Comparison of ENCODE assay signal across 21 mouse cellular contexts in the genomic region with DNA sequence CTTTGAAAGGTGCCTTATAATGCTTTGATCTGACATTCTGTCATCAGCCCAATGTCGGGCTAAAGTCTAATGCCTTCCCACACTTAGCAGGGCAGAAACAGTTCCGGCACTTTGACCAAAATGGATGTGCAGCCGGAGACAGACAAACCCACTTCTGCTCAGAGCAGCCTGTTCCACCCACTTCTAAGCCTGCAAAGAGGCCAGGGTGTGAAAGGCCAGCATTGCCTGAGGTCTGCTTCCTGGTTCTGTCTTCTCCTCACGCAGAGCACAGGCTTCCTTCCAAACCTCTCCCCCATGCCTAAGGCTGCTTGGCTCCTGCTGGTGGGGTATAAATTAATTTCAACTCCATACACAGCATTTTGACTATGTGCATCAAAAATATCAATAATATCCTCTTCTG.
DNase-seq lines count a peak whose midpoint lies in the region; ATAC-seq and TF ChIP-seq lines count a peak whose summit lies in the region.
"Had no signal": no experiment of that assay in that cellular context is flagged by ENCODE, and none has a peak within 500 bp of the region (broad histone marks: within the 10 kb centered on the region; RNA-seq: fewer than 3 reads in every experiment).

No protein-coding gene starts in this region.

- TF ChIP-seq CTCF in liver, postnatal 0 days (IDR thresholded peaks at IDR 0.05; ENCODE audit: low read depth): no peak

- no peaks in the 10 kb centered on the region for H3K9me3 ChIP-seq in liver, postnatal 0 days (ENCODE audit: low read length)
- no peaks in the 10 kb centered on the region for H3K9me3 ChIP-seq in limb, embryonic 10.5 days (replicated peaks)
- H3K9me3 ChIP-seq: forebrain, embryonic 12.5 days; midbrain, embryonic 12.5 days; neural tube, embryonic 15.5 days had no signal

- DNase-seq in heart, adult 11 months: peak; percentile 74
- DNase-seq in heart, postnatal 10 days: no peak
- DNase-seq in liver: peak; percentile 8
- DNase-seq in liver, postnatal 0 days: no peak
- peak; percentile 53 to 63 for DNase-seq in right cerebral cortex, postnatal 10 days (ENCODE audit: low spot score in 2 of 2)
- DNase-seq in right cerebral cortex, postnatal 36 days (ENCODE audit: low spot score in 2 of 2): no peak
- no peak for DNase-seq in limb, embryonic 10.5 days (ENCODE audit: low spot score)
- DNase-seq: adrenal gland, adult 2 months; cerebellum, adult 9-11 months; gastrocnemius, postnatal 25 days; left cerebral cortex, postnatal 4 days; lung, adult 2 months; thymus, postnatal 36 days had no signal

- no peak overlapping the region for H3K27ac ChIP-seq in liver, postnatal 0 days (ENCODE audit: low read depth)
- 0 out of 2 replicates have a peak overlapping the region, but pooled peaks have one; percentile 48 for H3K27ac ChIP-seq in limb, embryonic 10.5 days
- H3K27ac ChIP-seq: forebrain, embryonic 12.5 days; hindbrain, postnatal 0 days; left cerebral cortex, adult 2 months; midbrain, embryonic 12.5 days; neural tube, embryonic 15.5 days had no signal

- no peak for TF ChIP-seq EP300 in liver, postnatal 0 days (IDR thresholded peaks at IDR 0.05; ENCODE audit: low read depth)

- H3K9ac ChIP-seq in liver, postnatal 0 days (replicated peaks): no peak overlapping the region
- H3K9ac ChIP-seq: forebrain, embryonic 12.5 days; midbrain, embryonic 12.5 days; neural tube, embryonic 15.5 days had no signal

- intact Hi-C loops in heart, postnatal 10 days (cut with DNase I): no loop called here

- no peaks in the 10 kb centered on the region for H3K36me3 ChIP-seq in liver, postnatal 0 days (replicated peaks; ENCODE audit: insufficient read depth, low read length)
- H3K36me3 ChIP-seq in limb, embryonic 10.5 days: no peaks in the 10 kb centered on the region
- H3K36me3 ChIP-seq: forebrain, embryonic 12.5 days; midbrain, embryonic 12.5 days; neural tube, embryonic 15.5 days had no signal

- no peaks in the 10 kb centered on the region for H3K27me3 ChIP-seq in liver, postnatal 0 days (ENCODE audit: insufficient read depth, low read length)
- no peaks in the 10 kb centered on the region for H3K27me3 ChIP-seq in limb, embryonic 10.5 days (ENCODE audit: low read depth, poor library complexity, severe bottlenecking)
- H3K27me3 ChIP-seq: forebrain, embryonic 12.5 days; midbrain, embryonic 12.5 days; neural tube, embryonic 15.5 days had no signal

- ATAC-seq in liver, postnatal 0 days: no peak
- ATAC-seq: hindbrain, postnatal 0 days; intestine, postnatal 0 days had no signal

- no peak overlapping the region for H3K4me3 ChIP-seq in liver, postnatal 0 days (ENCODE audit: low read depth, low read length)
- H3K4me3 ChIP-seq in limb, embryonic 10.5 days: no peak overlapping the region
- H3K4me3 ChIP-seq: forebrain, embryonic 12.5 days; left cerebral cortex, adult 2 months; midbrain, embryonic 12.5 days; myocyte; neural tube, embryonic 15.5 days had no signal

- H3K4me1 ChIP-seq in liver, postnatal 0 days (ENCODE audit: insufficient read depth): no peaks in the 10 kb centered on the region
- peaks cover 7% of the 10 kb centered on the region; the same call in 1 of the 2 replicates for H3K4me1 ChIP-seq in limb, embryonic 10.5 days
- H3K4me1 ChIP-seq: forebrain, embryonic 12.5 days; midbrain, embryonic 12.5 days had no signal

- 33% methylated on average over 4 of the region's 4 CpGs for WGBS in liver, postnatal 0 days (ENCODE audit: insufficient replicate concordance)
- 54% methylated on average over 4 of the region's 4 CpGs for WGBS in limb, embryonic 10.5 days

- H3K4me2 ChIP-seq in liver, postnatal 0 days (ENCODE audit: low read depth, low read length): no peak overlapping the region
- H3K4me2 ChIP-seq: forebrain, embryonic 12.5 days; liver, embryonic 11.5 days; midbrain, embryonic 12.5 days; neural tube, embryonic 15.5 days had no signal

Comparison
In these comparisons a context has a peak if more than half of its experiments do, and no peak if none do; other contexts are left out.
1. DNase-seq: peak in heart, adult 11 months (single experiment), liver (single experiment) and right cerebral cortex, postnatal 10 days (2 of 2); none in heart, postnatal 10 days (0 of 2), liver, postnatal 0 days (single experiment), right cerebral cortex, postnatal 36 days (0 of 2) and limb, embryonic 10.5 days (single experiment).